Mouse (Mus musculus): ENCODE results near the gene Milr1.
A peak's percentile ranks its signal among the peaks of the same experiment; 100 is the strongest.
"Not testable (repeated sequence)": the region's sequence is repeated elsewhere in the genome, so short reads cannot be mapped to it uniquely, and the experiment has no call there.

The Milr1 gene

DNA sequence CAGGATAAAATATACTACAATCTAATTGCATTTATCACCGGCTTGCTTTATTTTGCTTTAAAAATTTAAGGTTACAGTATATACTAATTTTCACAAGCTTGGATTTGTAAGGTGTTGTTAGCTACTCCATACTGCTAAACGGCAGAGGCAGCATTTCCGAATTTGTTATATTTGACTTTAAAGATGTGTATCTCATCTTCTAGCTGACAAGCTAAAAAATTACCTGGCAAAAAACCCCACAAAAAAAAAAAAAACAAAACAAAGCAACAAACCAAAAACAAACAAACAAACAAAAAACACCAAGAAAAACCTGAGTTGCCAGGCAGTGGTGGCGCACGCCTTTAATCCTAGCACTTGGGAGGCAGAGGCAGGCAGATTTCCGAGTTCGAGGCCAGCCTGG is 27.1 kb downstream of the Milr1 start:
- no peak for DNase-seq

DNA sequence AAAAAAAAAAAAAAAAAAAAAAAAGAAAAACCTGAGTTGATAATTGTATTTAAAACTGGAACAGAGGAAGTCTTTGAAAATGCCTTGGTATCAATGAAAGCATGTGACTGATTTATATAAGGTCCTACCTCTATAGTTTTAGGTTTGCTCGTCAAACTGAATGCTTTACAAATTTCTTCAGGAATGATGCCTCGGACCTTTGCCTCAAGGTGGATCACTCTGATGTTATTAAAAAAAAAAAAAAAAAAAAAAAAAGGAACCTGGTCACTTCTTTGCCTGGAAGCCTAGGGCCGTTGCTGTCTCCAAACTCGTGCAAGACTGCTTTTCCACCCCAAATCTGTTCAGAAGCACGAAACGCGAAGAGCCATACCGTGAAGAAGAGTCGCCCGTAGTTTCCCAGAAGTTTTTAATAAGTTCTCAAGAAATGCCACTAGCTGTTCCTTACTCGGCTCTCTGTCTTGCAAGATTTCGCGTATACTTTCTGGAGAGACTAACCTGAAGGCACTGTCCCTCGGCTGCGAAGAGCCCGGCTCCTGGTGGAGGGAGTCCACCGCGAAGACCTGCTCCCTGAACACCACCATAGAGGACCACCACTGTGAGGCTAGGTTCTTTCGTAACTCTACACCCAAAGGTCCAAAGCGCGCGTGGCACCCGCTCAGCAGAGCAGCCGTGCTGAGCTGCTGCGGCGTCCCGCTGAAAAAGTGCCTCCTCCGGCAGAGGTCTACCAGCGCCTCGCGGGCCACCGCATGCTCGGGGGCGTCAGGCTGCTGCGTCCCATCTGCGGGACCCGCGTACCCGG is 27.8 kb downstream of the Milr1 start:
- DNase-seq, result no peak

DNA sequence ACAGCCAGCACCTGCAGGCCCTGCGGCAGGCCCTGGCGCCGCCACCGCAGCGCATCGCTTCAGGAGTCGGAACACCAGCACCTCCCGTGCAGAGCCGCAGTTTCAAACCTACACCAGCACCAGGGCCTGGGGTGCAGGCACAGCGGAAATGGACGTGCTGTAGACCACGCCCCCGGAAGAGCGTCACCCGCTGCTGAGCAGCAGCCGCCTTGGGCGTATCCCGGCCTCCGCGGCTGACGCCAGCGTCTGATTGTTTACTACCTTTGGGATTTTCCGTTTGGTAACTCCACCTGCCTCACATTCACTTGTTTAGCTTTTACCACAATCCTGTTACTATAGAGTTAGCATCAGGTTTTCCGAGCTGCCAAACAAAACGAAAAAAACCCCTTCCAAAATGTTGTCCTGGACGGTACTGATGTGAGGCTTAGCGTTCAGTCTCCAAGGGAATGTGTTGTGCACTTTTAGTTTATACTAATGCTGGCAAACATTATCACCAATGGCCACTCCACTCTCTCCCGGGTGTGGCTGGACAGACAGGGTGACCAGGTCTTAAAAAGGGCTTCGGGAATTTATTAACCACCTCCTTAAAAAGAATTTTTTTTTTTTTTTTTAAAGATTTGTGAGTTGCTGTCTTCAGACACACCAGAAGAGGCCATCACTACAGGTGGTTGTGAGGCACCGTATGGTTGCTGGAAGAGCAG is 28.5 kb downstream of the Milr1 start, which contains the start of gene Polg2:
Gene Polg2, minus strand, starts transcription at position 150 of the 701 bp plus-strand sequence.
- peak; percentile 95 for DNase-seq

DNA sequence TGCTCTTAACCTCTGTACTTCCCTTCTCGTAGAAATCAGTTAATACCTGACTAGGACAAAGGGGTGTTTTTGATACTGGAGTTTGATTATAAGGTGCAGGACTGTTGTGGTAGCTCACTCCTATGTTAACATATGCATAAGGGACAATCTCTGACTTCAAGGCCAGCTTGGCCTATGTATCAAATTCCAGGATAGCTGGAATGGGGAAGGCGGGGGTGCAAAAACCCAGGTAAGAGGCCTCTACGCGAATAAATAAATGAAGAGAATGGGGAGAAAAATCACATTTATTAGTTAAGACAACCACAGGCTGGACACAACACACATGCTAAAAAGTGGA is 29.0 kb downstream of the Milr1 start:
- no peak for DNase-seq

DNA sequence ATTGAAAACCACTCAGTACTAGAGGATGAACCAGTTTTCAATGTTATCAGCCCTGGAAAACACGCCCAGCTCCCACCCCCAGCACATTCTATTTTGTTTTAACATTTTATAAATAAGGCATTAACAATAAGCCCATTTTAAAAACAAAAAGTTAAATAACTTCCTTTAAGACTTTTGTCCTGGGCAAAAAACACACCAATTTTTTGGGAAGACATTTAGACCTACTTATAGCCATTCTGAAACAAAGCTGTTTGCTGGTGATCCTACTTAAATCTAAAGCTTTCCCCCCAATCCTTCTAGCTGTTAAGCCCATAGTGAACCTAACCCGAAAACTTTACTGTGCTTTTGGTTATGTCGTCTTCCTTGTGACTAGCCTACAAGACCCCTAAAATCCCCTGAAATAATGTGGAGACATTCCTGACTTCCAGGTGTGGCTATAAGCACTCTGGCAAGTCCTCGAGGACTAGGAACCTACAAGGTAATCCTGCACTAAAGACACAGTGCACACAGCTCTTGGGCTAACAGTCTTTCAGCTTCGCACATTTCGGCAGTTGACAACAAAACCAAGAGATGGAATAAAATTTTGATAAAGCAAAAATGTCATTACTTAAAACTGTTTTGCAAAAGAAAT is 29.7 kb downstream of the Milr1 start:
- no peak for DNase-seq

DNA sequence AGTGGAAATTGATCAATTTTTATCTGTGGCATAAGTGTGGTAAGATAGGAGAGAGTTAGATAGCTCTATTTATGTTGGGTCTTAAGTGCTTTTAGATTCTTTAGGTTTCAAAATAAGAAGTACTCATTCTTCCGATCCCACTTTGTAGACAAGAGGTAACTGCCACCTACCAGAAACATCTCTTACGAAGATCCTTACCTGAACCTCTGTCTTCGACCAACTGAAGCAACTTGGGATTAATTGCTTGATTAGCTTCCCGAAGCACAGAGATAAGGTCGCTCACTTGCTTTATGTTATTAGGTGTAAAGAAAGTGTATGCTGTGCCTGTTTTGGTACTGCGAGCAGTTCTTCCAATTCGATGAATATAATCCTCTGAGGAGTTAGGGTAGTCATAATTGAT is 31.2 kb downstream of the Milr1 start:
- not testable (repeated sequence) for DNase-seq

DNA sequence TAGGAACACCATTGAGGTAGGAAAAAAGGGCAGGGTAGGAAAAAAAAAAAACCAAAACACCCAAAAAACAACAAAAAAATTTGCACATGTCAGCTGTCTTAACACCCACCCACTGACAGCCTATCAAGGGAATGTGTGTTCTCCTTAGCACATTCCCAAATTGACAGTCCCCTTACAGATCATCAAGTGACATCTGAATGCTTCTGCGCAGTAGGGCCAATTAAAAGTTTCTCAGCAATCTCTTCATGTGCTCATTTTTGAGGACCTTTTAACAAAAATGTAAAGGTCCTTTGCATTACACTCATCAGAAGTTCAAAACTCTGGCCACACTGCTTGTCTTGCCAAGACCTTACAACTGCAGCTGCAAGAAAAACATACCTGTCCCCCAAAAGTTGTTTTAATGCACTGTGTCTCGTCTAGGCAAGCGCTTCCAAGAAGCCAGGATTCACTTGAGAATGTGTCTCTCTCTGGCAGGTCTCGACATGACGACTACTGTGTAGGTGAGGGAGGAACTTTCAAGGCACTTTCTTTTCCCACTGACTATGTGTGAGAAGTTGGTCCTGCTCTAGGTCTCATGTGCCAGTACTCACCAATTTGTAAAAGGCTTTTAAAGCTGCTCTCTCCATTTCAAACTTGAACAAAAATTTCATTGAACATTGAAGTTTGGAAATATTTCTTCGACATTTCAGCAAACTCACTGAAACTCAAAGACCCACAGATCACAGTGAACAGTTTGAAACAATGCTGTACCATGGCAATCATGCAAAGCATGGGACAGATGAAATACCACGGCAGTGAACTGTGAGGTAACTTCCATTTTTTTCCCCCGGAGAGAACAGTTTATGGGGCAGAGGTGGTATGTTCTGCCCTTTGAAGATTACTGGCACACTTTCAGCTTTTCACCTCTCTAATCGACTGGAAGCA is 32.1 kb downstream of the Milr1 start:
- no peak for DNase-seq

DNA sequence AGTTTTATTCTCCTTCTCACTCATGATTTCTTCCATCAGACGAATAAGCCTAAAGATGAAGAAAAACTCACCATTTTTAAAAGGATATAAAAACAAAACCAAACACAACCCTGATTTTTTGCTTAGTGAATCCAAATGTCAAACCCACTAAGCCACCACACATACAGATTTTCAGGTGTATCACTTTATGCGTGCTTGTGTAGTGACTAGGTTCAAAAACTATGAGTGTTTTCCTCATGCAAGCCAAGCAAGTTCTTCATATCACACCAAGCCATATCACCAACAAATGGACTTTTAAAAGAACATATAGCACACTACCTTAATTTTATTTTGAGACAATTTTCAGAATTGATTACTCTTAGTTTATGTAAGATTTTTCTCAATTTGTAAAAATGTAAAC is 33.5 kb downstream of the Milr1 start:
- no peak for DNase-seq

DNA sequence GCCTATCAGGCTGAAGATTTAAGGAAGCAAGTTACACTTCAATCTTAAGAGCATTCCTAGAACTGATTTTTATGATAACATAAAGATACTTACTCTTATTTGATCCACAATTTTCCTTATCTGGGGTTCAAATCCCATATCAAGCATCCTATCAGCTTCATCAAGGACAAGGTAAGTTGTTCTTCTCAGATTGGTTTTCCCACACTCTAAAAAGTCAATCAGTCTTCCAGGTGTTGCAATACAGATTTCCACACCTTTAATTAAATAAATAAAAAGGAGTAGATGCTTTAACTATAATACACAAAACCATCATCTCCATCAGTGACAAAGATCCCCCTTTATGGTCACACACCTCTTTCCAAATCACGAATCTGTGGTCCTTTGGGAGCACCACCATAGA is 34.0 kb downstream of the Milr1 start:
- DNase-seq, result no peak

DNA sequence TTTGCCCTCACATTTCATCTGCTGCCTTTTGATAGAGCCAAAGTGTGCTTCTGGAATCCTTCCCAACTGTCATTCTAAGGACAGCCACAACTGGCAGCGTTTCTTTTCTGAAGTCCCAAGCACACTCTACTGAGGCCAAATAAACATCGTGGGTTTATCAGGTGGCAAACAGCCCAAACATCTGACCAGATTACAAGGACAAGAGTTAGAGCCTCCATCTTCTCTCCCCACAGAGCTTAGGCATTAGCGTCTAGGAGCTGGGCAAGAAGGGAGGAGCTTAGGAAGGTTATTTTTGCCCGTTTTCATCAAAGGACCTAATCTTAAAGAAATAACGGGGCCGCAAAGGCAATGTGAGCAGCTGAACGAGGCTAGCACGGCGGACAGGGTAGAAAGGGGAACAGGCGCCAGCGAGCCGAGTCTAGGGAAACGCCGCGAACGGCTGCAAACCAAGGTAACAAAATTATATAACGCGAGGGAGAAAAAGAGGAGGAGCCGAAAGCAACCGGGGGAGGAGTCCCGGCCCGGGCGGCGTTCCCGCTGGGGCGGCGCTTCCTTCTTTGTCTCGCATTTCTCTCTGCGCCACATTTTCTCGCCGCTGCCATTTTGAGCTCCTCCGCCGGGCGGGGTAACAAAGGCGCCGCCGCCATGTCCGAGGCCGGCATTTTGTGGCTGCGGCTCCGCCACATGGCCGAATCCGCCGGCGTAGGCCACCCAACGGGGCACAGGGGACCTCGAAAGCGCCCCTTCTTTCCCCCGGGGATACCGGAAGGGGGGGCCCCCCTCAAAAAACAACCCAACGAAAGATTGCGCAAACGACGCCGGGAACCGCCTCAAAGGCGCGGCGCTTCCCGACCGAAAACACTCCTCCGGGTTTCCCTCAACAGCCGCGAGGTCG is 36.4 kb downstream of the Milr1 start:
- DNase-seq, result peak; percentile 91

DNA sequence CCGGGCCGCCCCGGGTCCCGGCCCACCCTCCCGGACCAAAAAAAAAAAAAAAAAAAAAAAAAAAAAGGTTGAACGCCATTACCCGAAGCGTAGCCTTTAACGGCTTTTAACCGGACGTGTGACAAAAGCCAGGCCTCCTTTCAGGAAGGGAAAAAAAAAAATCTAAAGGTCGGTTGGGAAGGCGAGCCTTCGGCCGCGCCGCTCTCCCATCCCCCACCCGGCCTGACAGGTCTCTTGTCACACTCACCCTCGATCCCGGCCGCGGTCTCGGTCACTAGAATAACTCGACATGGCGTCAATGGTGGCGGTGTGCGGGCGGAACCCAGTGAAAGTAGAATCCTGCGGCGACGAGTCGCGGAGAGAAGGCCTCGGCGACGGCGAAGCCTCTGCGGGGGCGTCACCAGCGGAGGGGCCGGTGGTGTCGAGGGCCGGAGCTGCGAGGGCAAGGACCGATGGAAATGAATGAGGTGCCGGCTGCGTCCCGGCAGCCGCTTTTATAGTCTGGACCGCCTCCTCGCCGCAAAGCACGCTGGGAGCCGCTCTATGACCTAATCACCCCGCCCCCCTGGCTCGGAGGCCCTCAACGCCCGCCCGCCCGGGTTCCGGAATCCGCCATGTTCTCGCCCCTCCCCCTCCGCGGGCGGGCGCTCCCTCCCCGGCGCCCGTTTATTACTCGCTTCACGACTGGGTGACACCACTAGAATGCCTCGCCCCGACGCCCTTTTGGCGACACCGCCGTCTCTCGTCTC is 37.2 kb downstream of the Milr1 start:
- peak; percentile 99 for DNase-seq

DNA sequence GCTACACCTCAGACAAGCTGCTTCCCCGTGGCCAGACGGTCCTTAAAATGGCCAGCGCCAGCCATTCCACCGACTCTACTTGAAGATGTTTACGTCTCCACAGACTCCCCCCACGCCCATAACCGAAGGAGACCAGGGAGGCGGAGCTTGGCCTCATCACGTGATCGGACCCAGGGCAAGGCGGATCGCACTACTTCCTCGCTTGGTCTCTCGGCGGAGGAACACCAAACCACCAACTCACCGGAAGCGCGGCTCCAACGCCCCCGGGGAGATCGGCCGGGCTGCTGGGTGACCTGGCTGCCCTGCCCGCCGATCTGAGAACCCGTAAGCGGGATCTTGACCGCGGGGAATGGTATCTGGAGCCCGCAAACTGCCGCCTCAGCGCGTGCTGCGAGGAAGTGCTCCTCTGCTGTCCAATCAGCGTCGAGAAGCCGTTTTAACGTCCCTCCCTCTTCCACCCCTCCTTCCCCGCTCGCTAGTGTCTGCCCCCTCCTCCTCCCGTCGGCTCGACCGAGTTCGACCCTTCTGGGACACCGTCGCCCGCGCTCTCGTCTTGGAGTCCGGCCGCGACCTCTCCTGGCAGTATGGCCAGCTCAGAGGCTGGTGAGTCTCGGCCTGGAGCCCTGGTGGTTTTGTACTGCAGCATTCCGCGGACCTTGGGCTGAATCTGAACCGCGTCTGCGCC is 37.9 kb downstream of the Milr1 start, which contains the start of the genes Ddx5 and Cep95:
Gene Ddx5, minus strand, starts transcription at position 411 of the 685 bp plus-strand sequence.
Gene Cep95, plus strand, starts transcription at position 478 of the 685 bp plus-strand sequence.
- DNase-seq, result peak; percentile 99

DNA sequence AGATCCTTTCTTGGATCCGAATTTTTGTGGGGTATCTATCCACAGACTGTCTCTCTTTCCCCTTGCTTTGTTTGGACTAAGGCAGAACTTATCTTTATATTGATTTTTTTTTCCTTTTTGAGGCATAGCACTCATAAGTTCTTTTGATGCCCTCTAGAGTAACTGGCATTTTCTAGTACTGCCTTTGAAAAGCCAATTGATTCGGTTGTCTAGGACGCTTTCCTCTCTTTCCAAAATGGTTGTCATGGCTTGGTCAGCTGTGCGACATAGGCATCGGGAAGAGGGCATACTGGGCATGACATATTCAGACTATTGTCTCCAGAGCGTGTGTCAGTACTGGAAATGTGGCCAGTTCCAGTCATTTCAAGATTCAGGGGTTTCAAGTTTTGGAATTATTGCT is 38.6 kb downstream of the Milr1 start:
- peak; percentile 56 for DNase-seq

DNA sequence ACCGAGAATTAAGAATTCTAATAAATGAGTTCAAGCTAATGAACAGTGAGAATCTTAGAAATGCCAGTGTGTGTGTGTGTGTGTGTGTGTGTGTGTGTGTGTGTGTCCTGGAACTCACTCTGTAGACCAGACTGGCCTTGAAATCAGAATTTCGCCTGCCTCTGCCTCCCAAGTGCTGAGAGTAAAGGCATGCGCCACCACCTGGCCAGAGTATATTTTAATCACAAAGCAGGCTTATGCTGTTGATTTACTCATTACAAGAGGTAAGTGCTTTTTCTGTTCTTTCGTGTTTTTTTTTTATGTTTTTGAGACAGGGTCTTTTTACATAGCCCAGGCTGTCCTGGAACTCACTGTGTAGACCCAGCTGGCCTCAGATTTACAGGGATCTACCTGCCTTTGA is 42.8 kb downstream of the Milr1 start:
- no peak for DNase-seq

DNA sequence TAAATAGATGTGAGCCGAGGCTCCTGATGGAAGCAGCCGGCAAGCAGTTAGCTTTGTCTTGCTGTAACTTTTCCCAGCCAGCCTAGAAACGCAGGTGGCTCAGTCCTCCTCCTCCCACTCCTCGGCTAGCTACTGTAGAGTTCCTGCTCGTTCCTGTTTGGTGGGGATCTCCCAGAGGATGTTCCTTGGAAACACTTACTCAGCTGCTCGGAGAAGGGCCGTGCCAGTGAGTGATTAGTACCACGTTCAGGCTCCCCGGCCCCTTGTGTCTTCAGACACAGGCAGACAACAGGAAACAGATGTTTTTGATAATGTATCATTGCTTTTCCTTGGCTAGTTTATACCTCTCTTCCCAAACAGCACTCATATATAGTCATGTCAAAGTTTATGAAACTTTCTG is 44.7 kb downstream of the Milr1 start:
- DNase-seq, result no peak

DNA sequence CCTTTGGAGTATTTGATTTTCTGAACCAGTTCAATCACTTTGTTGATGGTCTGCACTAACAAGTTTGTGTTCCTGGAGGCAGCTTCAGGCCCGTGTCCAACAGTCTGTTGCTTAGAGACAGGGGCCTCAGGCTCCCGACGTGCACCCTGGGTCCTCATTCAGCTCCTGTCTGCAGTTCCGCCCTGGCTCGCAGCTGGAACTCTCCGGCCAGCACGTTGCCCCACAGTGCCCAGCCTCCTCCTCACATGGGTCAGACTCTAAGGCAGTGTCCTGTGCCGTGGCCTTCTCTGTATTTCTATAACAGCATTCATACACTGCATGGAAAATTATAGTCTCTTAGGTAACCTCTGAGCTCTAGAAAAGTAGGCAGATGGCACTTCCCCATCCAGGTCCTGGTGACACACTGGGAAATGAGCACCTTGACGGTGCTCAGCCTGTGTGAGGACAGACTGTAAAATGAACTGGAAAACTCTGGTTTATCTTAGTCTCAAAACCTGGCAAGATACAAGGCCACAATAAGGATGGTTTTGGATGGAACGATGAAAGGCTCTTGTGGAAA is 51.1 kb downstream of the Milr1 start:
- DNase-seq, result no peak

DNA sequence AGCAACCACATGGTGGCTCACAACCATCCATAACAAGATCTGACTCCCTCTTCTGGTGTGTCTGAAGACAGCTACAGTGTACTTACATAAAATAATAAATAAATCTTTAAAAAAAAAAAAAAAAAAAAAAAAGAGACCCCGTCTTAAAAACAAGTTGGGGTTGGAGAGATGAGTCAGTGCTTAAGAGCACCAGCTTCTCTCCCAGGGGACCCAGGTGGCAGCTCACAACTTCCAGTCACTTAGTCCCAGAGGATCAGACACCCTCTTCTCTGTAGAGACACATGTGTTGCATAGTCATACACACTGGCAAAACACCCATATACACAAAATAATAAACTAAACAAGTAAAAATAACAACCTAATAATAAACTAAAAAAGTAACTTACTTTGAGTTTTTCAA is 56.4 kb downstream of the Milr1 start:
- DNase-seq, result not testable (repeated sequence)

DNA sequence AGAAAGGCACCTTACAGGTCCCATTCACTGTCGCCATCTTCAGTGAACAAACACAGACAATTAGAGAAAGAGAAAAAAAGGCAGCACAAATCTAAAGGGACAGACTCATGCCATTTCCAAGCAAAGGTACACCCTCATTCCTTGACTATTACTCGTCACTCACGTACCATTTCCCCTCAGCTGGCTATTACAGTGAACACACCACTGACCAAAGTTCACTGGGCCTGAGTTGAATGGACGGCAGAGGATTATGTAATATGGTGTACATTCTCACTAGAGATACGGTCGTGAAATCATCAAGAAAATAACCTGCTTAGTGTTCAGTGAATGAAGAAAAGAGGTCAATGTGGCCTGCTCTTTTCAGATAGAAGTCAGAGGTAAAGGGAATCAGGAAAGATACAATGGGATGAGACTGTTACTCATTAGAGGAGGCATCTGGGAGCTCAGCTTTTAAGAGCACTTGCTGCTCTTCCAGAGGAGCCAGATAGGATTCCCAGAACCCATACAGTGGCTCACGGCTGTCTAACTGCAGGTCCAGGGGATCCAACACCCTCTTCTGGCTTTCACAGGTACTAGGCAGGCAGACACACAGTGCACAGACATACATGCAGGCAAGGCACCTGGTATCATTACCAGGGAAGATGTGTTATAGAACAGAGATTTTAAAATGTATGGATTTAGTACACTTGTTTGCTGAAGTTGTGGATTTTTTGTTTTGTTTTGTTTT is 61.5 kb downstream of the Milr1 start:
- no peak for DNase-seq
